Mouse (Mus musculus) ES-Bruce4 (cell line): ENCODE measurements around the gene Slc25a28. TPM values are rescaled to one million over a fixed set of nuclear protein-coding genes. Genes with fewer than 3 reads are reported as not detected.

ENCODE experiments used
- H3K27ac ChIP-seq: 2 replicates; pipeline ENCODE4 v1.5.1; 2012; ENCODE audit warnings: low read length, inconsistent platforms; ENCODE audit not compliant: insufficient read depth
- H3K27me3 ChIP-seq: 2 replicates; pipeline ENCODE4 v1.6.1; 2012; ENCODE audit warnings: mild to moderate bottlenecking, low read length, inconsistent platforms; ENCODE audit not compliant: control insufficient read depth, poor library complexity, insufficient read depth, severe bottlenecking
- H3K36me3 ChIP-seq: 2 replicates; pipeline ENCODE4 v1.6.1; 2012; ENCODE audit warnings: inconsistent platforms, mild to moderate bottlenecking, low read length, moderate library complexity; ENCODE audit not compliant: control insufficient read depth, poor library complexity, insufficient read depth, severe bottlenecking
- H3K4me1 ChIP-seq: one replicate; pipeline ENCODE4 v1.8.1; 2011; ENCODE audit warnings: low read length; ENCODE audit not compliant: control insufficient read depth, insufficient read depth
- H3K4me3 ChIP-seq: 2 replicates; pipeline ENCODE4 v1.5.1; 2011; ENCODE audit warnings: low read depth, mild to moderate bottlenecking, low read length
- H3K9ac ChIP-seq: 2 replicates; pipeline ENCODE4 v1.6.1; 2012; ENCODE audit warnings: low read depth, mild to moderate bottlenecking, inconsistent platforms; ENCODE audit not compliant: poor library complexity, severe bottlenecking
- H3K9me3 ChIP-seq: replicated peaks from 2 replicates; pipeline ENCODE4 v1.6.1; 2012; ENCODE audit warnings: mild to moderate bottlenecking, low read length, inconsistent platforms; ENCODE audit not compliant: control insufficient read depth, poor library complexity, insufficient read depth, severe bottlenecking
- CTCF ChIP-seq: IDR thresholded peaks from one replicate; pipeline ENCODE4 v1.8.1; 2011; ENCODE audit warnings: low read depth, low read length
- EP300 ChIP-seq: IDR thresholded peaks from 2 replicates; pipeline ENCODE4 v1.6.1; 2011; ENCODE audit warnings: low read depth, low read length; ENCODE audit not compliant: insufficient read depth
- POLR2A ChIP-seq: IDR thresholded peaks from one replicate; pipeline ENCODE4 v1.8.1; 2011; ENCODE audit warnings: low read length; ENCODE audit not compliant: insufficient read depth
- polyA plus RNA-seq: library from polyadenylated mRNA; stranded (reverse); fragments of >200 nt; gene quantifications from 2 replicates; pipeline ENCODE4 v1.2.4, GENCODE M21; 2011; ENCODE audit warnings: low read depth; ENCODE audit not compliant: missing spikeins, insufficient read depth, insufficient read length

The Slc25a28 gene
- 31.2 and 38.0 TPM in 2 replicates for polyA plus RNA-seq

GRCm38 (mm10) chr19:43674730-43675524 lies at the start of gene Slc25a28:
Slc25a28 (minus strand) TSS chr19:43674881.
- no peaks in the 10 kb centered on the region for H3K27me3 ChIP-seq
- H3K36me3 ChIP-seq = no peaks in the 10 kb centered on the region
- no peak for TF ChIP-seq CTCF
- peak; percentile 91 for TF ChIP-seq POLR2A
- TF ChIP-seq EP300 = peak; percentile 51; the same call in 1 of the 2 replicates
- peak within 1 kb of the TSS; percentile 89 for H3K4me3 ChIP-seq
- peak within 1 kb of the TSS; percentile 86 for H3K9ac ChIP-seq
- peaks cover 2% of the 10 kb centered on the region for H3K4me1 ChIP-seq
- peak within 1 kb of the TSS; percentile 80 for H3K27ac ChIP-seq
- no peaks in the 10 kb centered on the region for H3K9me3 ChIP-seq

GRCm38 (mm10) chr19:43724194-43724593 lies 49.5 kb upstream of the Slc25a28 start:
- Histone ChIP-seq H3K4me3 (no peak overlapping the region), H3K27me3 (no peaks in the 10 kb centered on the region), H3K36me3 (no peaks in the 10 kb centered on the region), H3K9ac (no peak overlapping the region), H3K27ac (no peak overlapping the region), H3K9me3 (no peaks in the 10 kb centered on the region), H3K4me1 (no peaks in the 10 kb centered on the region)
- TF ChIP-seq CTCF (no peak), POLR2A (no peak), EP300 (no peak)

- Histone ChIP-seq H3K4me1 (no peaks in the 10 kb centered on the region), H3K4me3 (no peak overlapping the region), H3K27ac (no peak overlapping the region), H3K27me3 (no peaks in the 10 kb centered on the region), H3K9me3 (no peaks in the 10 kb centered on the region), H3K9ac (no peak overlapping the region), H3K36me3 (no peaks in the 10 kb centered on the region)
- no peak for TF ChIP-seq EP300
- no peak for TF ChIP-seq CTCF
- TF ChIP-seq POLR2A = no peak
These were observed 48.8 kb upstream of the Slc25a28 start for GRCm38 (mm10) chr19:43723501-43723900.

GRCm38 (mm10) chr19:43722891-43723290 lies 48.2 kb upstream of the Slc25a28 start:
- no peaks in the 10 kb centered on the region for H3K4me1 ChIP-seq
- no peak overlapping the region for H3K9ac ChIP-seq
- no peak for TF ChIP-seq POLR2A
- no peak for TF ChIP-seq CTCF
- TF ChIP-seq EP300 = no peak
- no peaks in the 10 kb centered on the region for H3K9me3 ChIP-seq
- no peaks in the 10 kb centered on the region for H3K36me3 ChIP-seq
- H3K27me3 ChIP-seq = no peaks in the 10 kb centered on the region
- H3K4me3 ChIP-seq = no peak overlapping the region
- H3K27ac ChIP-seq = no peak overlapping the region

GRCm38 (mm10) chr19:43720061-43720460 lies 45.4 kb upstream of the Slc25a28 start:
- H3K9me3 ChIP-seq = no peaks in the 10 kb centered on the region
- no peaks in the 10 kb centered on the region for H3K27me3 ChIP-seq
- H3K4me3 ChIP-seq = no peak overlapping the region
- no peak overlapping the region for H3K9ac ChIP-seq
- H3K4me1 ChIP-seq = no peaks in the 10 kb centered on the region
- TF ChIP-seq EP300 (no peak), POLR2A (no peak), CTCF (no peak)
- H3K36me3 ChIP-seq = no peaks in the 10 kb centered on the region
- no peak overlapping the region for H3K27ac ChIP-seq

- Histone ChIP-seq H3K27ac (no peak overlapping the region), H3K27me3 (no peaks in the 10 kb centered on the region), H3K36me3 (no peaks in the 10 kb centered on the region), H3K4me1 (no peaks in the 10 kb centered on the region), H3K9me3 (no peaks in the 10 kb centered on the region), H3K4me3 (no peak overlapping the region), H3K9ac (no peak overlapping the region)
- TF ChIP-seq CTCF (no peak), EP300 (no peak), POLR2A (no peak)
These were observed 37.3 kb upstream of the Slc25a28 start for GRCm38 (mm10) chr19:43711971-43712370.
